Mouse (Mus musculus) adrenal gland, postnatal 4 days (tissue): Measurements from ENCODE around the gene 9530077C05Rik. TPM values are rescaled to one million over a fixed set of nuclear protein-coding genes. Genes with fewer than 3 reads are reported as not detected.

Experiments used
- DNase-seq, 2 experiments: peaks; one replicate each; pipeline ENCODE4 v3.0.0; 2021 to 2022; ENCODE audit warnings: low spot score in 2 of 2, mixed read lengths in 2 of 2
- total RNA-seq, 2 experiments: library from RNA; stranded (reverse); gene quantifications; 2 replicates each; pipeline ENCODE4 v1.2.3; 2021

9530077C05Rik gene
- total RNA-seq, 2 experiments from 2014 or later = 5.2 to 7.6 TPM

GRCm38 (mm10) chr9:22455041-22455440 is 43.7 kb downstream of the 9530077C05Rik start:
- no peak for DNase-seq

GRCm38 (mm10) chr9:22457142-22457835 is 46.0 kb downstream of the 9530077C05Rik start:
- no peak for DNase-seq

GRCm38 (mm10) chr9:22461946-22462345 is 50.6 kb downstream of the 9530077C05Rik start:
- DNase-seq = no peak

GRCm38 (mm10) chr9:22466212-22466611 is 54.9 kb downstream of the 9530077C05Rik start:
- no peak for DNase-seq

GRCm38 (mm10) chr9:22467371-22468169 is 56.3 kb downstream of the 9530077C05Rik start:
- peak; percentile 24 to 27 for DNase-seq

- peak in 1 of 2 experiments; percentile 19 for DNase-seq
Observed at GRCm38 (mm10) chr9:22468170-22468898, 57.0 kb downstream of the 9530077C05Rik start.

- DNase-seq = no peak
Observed at GRCm38 (mm10) chr9:22468899-22469259, 57.6 kb downstream of the 9530077C05Rik start.

GRCm38 (mm10) chr9:22469643-22470042 is 58.3 kb downstream of the 9530077C05Rik start, which contains the start of gene Rp9:
Rp9 (minus strand) TSS chr9:22469743.
- no peak for DNase-seq

GRCm38 (mm10) chr9:22475424-22475868 is 64.1 kb downstream of the 9530077C05Rik start, which contains the start of gene Bbs9:
Bbs9 (plus strand) TSS chr9:22475715.
- peak; percentile 77 to 86 for DNase-seq

- DNase-seq = no peak
Observed at GRCm38 (mm10) chr9:22476265-22476664, 65.0 kb downstream of the 9530077C05Rik start.

- no peak for DNase-seq
Observed at GRCm38 (mm10) chr9:22478946-22479345, 67.6 kb downstream of the 9530077C05Rik start.

- no peak for DNase-seq
Observed at GRCm38 (mm10) chr9:22483866-22484561, 72.7 kb downstream of the 9530077C05Rik start.

- no peak for DNase-seq
Observed at GRCm38 (mm10) chr9:22484562-22485308, 73.4 kb downstream of the 9530077C05Rik start.

- no peak for DNase-seq
Observed at GRCm38 (mm10) chr9:22486211-22486610, 74.9 kb downstream of the 9530077C05Rik start.

- no peak for DNase-seq
Observed at GRCm38 (mm10) chr9:22488963-22489362, 77.7 kb downstream of the 9530077C05Rik start.

Other genes with a start within 250 kb of the 9530077C05Rik start
- 1 to 10 TPM in 1 of 2 experiments, under 1 TPM in 1; 0.90 to 1.5 TPM for gene Zfp872, start 223.4 kb upstream of the 9530077C05Rik start, total RNA-seq
- 10 to 100 TPM; 36.9 to 39.5 TPM for gene Zfp809, start 185.8 kb upstream of the 9530077C05Rik start, total RNA-seq
- 1 to 10 TPM; 2.2 to 3.2 TPM for gene Zfp599, start 151.6 kb upstream of the 9530077C05Rik start, total RNA-seq
- 10 to 100 TPM; 21.0 to 22.5 TPM for gene Zfp810, start 103.9 kb upstream of the 9530077C05Rik start, total RNA-seq
- gene Anln, start 22.3 kb upstream of the 9530077C05Rik start, total RNA-seq = 10 to 100 TPM; 27.0 to 28.1 TPM
- not detected for gene Gm17545, start 42.8 kb downstream of the 9530077C05Rik start, total RNA-seq
- gene Rp9, start 58.2 kb downstream of the 9530077C05Rik start, total RNA-seq = 10 to 100 TPM; 48.1 to 52.9 TPM
- 10 to 100 TPM; 21.0 to 21.1 TPM for gene Bbs9, start 64.2 kb downstream of the 9530077C05Rik start, total RNA-seq